Mouse (Mus musculus): Measurements from ENCODE around the gene Tmsb15b1.
A peak's percentile ranks its signal among the peaks of the same experiment; 100 is the strongest.
"Not testable (repeated sequence)": the region's sequence is repeated elsewhere in the genome, so short reads cannot be mapped to it uniquely, and the experiment has no call there.

Tmsb15b1 gene

DNA sequence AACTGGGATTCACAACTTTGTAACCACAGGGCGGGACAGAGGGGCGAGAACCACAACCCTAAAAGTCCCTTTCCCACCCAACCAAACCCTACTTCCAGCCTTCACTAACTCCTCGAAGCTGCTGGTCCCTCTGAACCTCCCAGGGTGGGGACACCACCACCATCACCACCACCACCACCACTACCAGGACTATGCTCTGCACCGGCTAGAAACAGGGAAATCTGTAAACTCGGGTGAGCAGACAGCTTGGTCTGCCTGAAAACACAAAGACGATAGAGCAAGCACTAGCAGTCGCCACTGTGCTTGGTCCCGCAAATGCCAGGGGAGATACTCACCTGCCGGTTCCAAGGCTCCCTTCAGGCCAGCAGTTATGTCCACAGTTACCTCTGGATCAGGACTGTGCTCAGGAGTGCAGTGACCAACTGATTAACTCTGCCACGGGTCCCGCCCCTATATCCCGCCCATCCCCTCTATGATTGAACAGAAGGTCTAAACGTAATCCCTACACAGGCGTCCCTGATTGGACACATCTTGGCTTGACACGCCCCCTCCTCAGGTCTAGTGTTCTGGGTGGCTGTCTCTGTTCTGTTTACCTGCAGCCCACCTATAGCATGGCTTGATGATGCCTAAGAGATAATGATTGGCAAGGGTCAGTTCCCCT lies at the start of gene Tmsb15b1, which contains the start of gene Tmsb15l:
Gene Tmsb15b1, minus strand, starts transcription at position 451 of the 661 bp plus-strand sequence.
Gene Tmsb15l, minus strand, starts transcription at position 446 of the 661 bp plus-strand sequence.
- DNase-seq (ENCODE audit: low read depth, low spot score): peak; percentile 39

DNA sequence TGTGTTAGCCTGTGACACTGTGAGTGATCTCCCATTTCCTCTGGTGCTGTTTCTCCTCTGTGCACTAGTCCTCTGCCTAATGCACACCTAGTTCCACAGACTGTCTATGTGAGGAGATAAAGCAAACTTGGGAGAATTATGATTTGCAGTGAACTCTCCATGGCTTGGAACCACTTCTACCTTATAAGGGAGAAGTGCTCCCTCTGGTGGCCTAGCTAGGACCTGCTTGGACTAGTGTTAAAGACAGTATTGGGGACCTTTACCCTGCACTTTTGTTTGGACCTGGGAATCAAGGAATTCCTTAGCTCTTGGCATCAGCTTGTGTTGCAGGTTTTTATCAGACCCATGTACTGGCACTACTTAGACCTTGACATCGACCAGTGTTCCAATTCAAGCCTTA lies 42.6 kb upstream of the Tmsb15b1 start:
- peak; percentile 2 for DNase-seq (ENCODE audit: low read depth, low spot score)

- DNase-seq (ENCODE audit: low read depth, low spot score): no peak
These were observed 41.0 kb upstream of the Tmsb15b1 start for GRCm38 (mm10) chrX:137017668-137018067.

DNA sequence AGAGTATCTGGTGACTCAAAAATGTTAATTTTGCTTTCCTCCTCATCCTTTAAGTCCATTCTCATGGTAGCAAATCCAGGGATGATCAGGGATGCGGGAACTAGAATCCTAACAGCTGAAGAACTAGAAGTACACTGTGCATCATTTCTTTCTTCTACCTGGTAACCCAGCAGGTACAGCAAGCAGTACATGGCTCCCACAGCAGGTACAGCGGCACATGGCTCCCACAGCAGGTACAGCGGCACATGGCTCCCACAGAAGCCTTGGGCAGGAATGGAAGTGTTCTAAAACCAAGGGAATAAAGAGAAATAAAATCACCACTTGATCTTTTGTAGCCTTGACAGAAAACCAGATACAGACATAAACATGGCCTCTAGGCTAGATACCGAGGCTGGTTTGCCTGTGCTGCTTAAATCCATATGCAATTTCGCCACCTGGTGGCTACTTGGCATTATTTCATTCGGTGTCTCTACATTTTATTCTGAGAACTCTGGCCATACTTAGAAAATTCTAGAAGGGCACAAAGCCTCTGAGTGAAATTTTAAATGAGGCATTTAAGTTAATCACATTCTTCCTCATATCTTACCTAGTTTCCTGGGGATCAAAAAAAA lies 38.5 kb upstream of the Tmsb15b1 start:
- DNase-seq (ENCODE audit: low read depth, low spot score): peak; percentile 18

DNA sequence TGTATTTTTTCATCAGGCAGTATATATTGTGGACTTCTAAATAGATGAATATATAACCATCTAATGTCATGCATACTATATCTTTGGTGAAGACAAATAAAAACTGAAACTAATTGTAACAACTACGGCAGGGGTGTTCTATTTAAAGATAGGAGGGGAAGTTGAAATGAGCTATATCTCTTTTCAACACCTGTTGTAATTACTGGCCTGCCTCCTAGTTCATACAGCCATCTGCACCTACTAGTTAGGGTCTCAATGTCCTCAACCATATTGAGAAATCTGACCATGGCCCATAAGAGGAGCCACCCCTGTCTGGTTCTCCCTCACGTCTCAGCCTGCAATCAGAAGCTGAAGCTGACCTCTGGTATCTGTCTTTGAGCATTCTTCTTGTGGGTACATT lies 19.6 kb upstream of the Tmsb15b1 start:
- DNase-seq (ENCODE audit: low read depth, low spot score): no peak

GRCm38 (mm10) chrX:136993641-136994040 lies 17.0 kb upstream of the Tmsb15b1 start:
- DNase-seq (ENCODE audit: low read depth, low spot score): no peak

- DNase-seq (ENCODE audit: low read depth, low spot score): peak; percentile 4
These were observed 16.4 kb upstream of the Tmsb15b1 start, which contains the start of gene Zcchc18 for GRCm38 (mm10) chrX:136992978-136993547. TSS of gene Zcchc18 (plus strand) at chrX:136993155.

- no peak for DNase-seq (ENCODE audit: low read depth, low spot score)
These were observed 15.7 kb upstream of the Tmsb15b1 start for GRCm38 (mm10) chrX:136992191-136992965.

GRCm38 (mm10) chrX:136991274-136991673 lies 14.6 kb upstream of the Tmsb15b1 start:
- DNase-seq (ENCODE audit: low read depth, low spot score): no peak

- peak; percentile 0 for DNase-seq (ENCODE audit: low read depth, low spot score)
These were observed 9.4 kb upstream of the Tmsb15b1 start for GRCm38 (mm10) chrX:136986039-136986438.

DNA sequence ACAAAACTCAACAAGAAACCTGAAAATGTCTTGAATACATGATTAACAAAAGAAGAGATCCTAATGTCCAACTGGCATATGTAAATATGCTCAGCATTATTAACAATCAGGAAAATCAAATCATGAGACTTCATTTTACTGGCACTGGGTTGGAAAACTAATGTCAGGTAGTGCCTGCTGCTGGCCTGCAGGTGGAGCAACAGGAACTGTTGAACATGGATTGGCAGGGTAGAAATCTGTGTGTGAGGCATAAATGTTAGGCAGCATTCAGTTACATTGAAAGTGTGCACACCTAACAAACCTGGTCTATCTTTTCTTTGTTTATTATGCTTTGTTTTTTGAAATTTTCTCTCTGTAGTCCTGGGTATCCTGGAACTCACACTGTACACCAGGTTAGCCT lies 1.9 kb upstream of the Tmsb15b1 start:
- DNase-seq (ENCODE audit: low read depth, low spot score): no peak

GRCm38 (mm10) chrX:136975397-136975796 lies 1.3 kb downstream of the Tmsb15b1 start, which contains the start of gene Tmsb15b2:
TSS of gene Tmsb15b2 (minus strand) at chrX:136975497.
- DNase-seq (ENCODE audit: low read depth, low spot score): not testable (repeated sequence)

DNA sequence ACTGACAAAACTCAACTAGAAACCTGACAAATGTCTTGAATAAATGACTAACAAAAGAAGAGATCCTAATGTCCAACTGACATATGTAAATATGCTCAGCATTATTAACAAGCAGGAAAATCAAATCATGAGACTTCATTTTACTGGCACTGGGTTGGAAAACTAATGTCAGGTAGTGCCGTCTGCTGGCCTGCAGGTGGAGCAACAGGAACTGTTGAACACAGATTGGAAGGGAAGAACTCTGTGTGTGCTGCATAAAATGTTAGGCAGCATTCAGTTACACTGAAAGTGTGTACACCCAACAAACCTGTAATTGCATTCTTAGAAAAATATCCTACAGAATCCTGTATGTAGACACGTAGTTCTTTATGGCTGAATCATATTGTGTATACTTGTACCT lies 17.0 kb downstream of the Tmsb15b1 start:
- DNase-seq (ENCODE audit: low read depth, low spot score): no peak

GRCm38 (mm10) chrX:136958300-136958699 lies 18.4 kb downstream of the Tmsb15b1 start:
- not testable (repeated sequence) for DNase-seq (ENCODE audit: low read depth, low spot score)

DNA sequence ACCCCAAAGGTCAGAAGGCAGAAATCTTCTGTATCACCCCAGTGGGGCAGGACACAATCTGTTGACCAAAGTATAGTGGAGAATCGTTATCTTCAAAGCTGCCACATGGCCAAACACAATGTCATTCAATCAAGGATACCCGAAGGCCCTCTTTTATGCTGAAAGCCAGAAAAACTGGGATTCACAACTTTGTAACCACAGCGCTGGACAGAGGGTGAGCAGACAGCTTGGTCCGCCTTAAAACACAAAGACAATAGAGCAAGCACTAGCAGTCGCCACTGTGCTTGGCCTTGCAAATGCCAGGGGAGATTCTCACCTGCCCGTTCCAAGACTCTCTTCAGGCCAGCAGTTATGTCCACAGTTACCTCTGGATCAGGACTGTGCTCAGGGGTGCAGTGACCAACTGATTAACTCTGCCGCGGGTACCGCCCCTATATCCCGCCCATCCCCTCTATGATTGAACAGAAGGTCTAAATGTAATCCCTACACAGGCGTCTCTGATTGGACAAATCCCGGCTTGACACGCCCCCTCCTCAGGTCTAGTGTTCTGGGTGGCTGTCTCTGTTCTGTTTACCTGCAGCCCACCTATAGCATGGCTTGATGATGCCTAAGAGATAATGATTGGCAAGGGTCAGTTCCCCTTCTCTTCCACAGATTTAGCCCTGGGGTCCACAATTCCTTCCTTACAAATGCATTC lies 18.9 kb downstream of the Tmsb15b1 start:
- DNase-seq (ENCODE audit: low read depth, low spot score): not testable (repeated sequence)

DNA sequence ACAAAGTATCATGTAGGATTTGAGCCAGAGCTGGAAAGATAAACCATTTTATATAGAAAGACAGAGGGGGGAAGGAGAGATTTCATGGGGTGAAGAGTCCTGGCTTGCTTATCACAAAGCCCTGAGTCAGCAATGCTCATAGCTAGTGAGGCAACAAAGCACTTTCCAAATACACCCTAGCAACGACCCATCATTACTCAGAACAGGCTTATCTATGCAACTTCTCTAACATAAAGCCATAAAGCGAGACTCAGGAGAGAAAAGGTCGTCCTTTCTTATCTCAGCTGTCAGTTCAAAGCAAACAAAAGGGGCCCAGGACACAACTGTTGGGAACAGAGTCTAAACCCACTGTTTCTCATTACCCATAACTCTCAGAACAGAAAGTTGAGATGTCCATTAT lies 38.7 kb downstream of the Tmsb15b1 start:
- DNase-seq (ENCODE audit: low read depth, low spot score): no peak

DNA sequence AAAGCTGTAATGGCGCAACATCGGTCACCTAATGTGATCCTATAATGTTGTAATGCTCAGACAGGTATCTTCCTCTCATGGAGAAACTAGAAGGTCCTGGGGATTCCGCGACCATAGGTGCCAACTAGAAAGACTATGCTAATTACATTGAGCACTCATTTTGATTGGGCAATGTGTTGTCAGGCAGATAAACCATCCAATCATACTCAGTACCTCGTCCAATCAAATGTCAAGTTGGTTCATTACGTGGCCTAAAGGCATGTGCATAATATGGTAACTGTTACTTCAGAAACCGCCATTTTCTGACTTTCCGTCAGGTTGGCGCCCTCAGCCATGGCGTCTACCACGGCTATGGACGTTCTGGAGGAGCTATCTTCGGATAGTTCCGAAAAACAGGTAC lies 49.6 kb downstream of the Tmsb15b1 start, which contains the start of gene H2bfm:
Gene H2bfm, plus strand, starts transcription at position 295 of the 400 bp plus-strand sequence.
- DNase-seq (ENCODE audit: low read depth, low spot score): no peak

GRCm38 (mm10) chrX:136925863-136926262 lies 50.8 kb downstream of the Tmsb15b1 start:
- no peak for DNase-seq (ENCODE audit: low read depth, low spot score)

Data from skeletal muscle tissue, adult 2 months (tissue).